Mouse (Mus musculus) right cerebral cortex, postnatal 10 days (tissue): ENCODE measurements around the gene Adck1.
"Not testable (repeated sequence)": the region's sequence is repeated elsewhere in the genome, so short reads cannot be mapped to it uniquely, and the experiment has no call there.

Source experiments
- DNase-seq, 2 experiments: peaks; one replicate each; pipeline ENCODE4 v3.0.0; 2021; ENCODE audit warnings: low spot score in 2 of 2

The Adck1 gene

GRCm38 (mm10) chr12:88426926-88427325, 66.6 kb downstream of the Adck1 start:
- DNase-seq = peak; percentile 54 to 61

- DNase-seq = no peak
Observed at GRCm38 (mm10) chr12:88428735-88429134, 68.4 kb downstream of the Adck1 start.

DNA sequence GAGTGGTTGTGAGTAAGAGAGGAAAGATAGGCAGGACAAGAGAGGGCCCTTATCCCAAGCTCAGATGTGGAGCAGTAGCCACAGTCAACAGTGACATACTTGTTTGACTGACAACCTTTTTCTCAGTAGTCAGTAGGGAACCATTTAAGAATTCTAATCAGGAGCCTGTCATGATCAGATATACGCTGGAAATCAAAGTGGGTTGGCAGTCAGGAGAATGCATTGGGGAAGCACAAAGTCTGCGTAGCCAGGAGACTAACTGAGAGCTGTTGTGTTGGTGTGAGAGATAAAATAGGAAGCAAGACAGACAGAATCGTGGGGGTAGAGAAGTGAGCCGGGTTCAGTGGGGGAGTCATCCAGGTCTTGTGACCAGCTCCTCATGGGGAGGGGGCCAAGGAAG, 71.9 kb downstream of the Adck1 start:
- no peak for DNase-seq

DNA sequence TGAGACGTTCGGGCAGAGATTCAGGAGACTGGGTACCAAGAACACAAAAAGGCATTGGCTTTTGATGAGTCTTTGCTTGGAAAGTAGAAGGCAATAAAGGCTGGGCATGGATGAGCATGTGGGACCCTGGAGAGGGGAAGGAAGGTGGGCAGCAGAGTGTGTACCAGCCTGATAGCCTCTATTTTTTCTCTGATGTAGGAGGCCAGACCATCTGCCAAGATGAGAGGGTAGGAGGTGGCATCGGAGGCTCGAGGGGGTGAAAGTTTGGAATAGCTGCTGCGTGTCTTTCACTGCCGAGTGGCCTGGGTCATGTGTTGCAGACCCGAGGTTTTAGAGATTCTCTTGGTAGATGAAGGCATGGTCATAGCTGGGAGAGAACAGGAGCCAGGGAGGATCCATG, 72.8 kb downstream of the Adck1 start:
- no peak for DNase-seq

GRCm38 (mm10) chr12:88436962-88437750, 76.8 kb downstream of the Adck1 start:
- no peak for DNase-seq

DNA sequence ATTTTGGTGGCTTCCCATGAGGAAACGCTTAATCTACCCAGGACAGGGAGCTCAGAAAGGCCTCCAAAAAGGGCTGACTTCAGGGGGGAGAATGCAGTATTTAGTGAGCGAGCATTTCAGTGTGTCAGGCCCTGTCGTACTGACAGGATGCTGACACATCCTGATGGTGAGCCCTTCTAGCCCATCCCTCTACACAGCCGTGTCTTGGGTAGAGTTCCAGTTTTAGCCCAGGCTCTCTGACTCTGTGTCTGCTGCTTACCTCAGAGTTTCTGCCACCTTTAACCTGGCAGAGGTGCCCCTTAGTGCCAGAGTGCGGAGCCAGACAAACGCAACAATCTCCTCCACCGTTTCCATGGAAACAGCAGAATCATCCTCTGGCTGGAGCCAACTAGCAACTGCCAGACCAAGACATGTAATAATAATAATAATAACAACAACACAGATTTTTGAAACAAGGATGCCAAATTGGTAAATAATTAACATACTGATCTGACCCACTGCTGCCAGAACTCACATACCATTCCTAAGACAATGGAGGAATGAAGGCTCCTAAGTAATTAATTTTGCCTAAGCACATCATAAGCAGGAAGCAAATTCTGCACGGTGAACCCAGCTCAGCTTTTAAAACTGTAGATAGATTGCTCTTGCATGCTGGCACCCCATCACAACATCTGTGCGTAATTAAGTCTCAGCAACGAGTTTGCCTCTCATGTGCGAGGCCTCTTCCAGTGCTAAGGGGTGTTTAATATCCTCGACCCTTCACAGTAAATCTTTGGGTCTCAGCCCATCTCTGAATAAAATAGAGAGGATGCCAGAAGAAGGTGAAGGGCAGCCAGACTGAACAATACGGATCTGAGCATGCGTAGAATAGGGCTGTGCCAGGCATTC, 81.8 kb downstream of the Adck1 start:
- peak in 1 of 2 experiments; percentile 43 for DNase-seq

GRCm38 (mm10) chr12:88444040-88444439, 83.7 kb downstream of the Adck1 start:
- DNase-seq = no peak

DNA sequence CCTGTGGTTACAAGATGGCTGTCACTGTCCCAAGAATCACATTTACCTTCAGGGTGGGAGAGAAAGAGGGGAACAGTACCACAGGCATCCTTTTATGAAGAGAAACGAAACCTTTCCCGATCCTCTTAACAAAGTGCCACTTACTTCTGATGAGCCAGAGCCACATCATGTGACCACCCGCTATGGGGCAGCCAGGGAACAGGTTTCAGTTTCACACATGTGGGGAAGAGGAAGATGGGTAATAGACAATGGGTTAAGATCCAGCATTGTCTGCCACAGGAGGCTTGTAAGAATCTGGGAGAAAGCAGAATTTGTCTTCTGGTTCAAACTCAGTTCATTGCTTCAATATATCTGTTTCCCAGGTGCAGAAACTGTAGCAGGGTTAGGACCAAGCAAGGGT, 85.1 kb downstream of the Adck1 start:
- DNase-seq = no peak

DNA sequence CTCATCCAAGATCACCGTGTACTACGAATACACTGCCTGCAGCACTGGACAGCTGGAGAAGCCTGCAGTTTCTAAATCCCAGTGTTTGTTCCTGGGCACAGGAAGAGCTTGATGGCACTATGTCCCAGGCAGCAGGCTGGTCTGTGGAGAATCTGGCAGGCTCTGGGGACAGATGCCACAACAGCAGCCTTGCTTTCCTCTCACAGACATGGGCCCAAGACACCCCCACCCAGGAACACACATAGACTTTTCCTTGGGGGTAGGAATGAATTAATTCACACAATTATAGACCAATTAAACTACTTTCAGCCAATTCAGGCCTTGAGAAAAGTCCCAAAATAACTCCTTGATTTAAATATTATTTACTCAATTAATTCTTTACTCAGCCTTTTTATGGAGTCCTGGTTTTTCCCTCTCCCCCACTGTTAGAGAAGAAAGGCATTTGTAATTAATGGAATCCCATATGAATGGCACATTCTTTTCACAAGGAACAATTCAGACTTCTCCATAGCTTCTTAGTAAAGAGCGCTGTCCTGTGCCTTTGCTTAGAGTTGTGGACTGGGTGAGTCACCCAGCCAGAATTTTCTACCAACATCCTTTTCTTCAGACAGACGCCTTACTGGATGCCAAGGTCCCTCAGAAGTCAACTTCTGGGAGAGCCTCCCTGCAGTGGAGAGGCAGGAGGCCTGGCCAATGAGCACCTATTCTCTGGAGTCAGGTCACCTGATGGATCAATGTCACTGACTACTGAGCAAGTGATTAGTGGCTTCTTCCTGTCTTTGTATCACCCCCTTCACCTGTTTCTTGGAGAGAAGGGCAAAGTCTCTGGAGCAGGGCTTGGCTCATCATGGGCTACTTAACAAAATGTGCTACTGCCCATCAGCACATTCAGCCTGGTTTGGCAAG, 90.6 kb downstream of the Adck1 start:
- DNase-seq = no peak

- no peak for DNase-seq
Observed at GRCm38 (mm10) chr12:88454701-88455410, 94.5 kb downstream of the Adck1 start.

DNA sequence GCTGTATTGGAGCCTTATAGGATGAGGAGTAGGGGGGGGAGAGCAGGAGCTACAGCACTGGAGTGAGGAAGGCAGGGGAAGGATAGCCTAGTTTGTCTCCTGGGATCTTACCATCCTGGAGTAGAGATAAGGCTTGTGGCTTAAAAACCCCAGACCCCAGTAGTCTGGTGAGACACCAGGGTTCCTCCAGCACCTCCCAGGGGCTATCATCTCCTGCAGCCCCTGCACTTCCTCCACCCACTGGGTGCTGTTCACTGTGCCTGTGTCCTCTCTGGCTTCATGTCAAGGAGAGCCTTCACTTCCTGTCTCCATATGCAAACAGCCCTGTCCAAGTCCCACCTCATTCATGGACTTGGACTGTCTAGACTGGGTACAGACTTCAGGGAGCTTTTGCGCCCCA, 96.7 kb downstream of the Adck1 start:
- DNase-seq = no peak

DNA sequence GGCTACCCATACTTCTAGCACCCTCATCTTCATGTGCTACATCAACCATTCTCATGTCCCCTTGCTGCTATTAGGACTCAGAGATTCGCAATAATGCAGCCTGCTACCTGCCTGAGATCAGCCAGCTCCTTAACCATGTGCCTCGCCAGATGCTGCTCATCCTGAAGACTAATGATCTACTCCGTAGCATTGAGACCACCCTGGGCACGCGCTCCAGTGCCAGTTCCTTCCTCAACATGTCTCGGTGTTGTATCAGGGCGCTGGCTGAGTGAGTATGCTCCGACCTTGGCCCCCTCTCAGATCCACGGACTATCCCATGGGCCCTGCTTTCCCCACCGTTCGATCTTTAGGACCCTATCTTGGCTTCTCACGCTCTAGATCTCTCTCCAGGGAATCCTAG, 98.6 kb downstream of the Adck1 start:
- DNase-seq = no peak

DNA sequence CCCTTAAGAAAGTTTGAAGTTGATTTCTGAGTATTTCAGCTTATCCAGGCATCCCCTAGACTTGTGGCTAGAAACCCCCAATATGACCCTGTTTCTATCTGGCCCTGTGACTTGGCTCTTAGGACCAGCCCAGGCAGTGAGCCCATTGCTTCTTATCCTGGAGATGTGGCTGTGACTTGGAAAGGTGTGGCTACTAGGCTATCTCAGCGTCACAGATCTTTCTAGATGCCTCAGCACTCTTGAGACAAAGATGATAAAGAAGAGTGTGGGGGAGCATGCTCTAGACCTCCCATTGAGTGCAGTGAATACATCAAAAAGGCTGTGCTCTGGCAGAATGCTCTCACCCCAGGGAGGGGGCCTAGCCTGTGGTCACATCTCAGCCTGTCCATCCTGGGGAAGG, 99.1 kb downstream of the Adck1 start:
- DNase-seq = no peak

DNA sequence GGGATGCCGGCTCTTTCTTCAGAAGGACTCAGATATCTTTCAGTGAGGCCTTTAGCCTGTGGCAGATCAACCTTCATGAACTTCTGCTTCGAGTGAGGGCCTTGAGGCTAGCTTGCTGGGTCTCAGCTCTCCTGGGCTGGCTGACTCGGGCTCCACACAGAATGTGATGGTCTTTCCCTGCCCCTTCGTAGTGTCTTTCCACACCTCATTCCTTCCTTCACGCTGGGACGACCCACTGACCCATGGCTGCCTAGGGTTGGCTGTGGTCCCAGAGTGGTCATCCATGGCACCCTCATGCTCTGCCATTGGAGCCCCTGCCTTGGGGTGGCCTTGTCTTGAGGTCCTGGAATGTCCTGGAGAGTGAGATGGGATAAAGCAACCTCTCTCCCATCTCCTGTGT, 100.7 kb downstream of the Adck1 start:
- DNase-seq = no peak

DNA sequence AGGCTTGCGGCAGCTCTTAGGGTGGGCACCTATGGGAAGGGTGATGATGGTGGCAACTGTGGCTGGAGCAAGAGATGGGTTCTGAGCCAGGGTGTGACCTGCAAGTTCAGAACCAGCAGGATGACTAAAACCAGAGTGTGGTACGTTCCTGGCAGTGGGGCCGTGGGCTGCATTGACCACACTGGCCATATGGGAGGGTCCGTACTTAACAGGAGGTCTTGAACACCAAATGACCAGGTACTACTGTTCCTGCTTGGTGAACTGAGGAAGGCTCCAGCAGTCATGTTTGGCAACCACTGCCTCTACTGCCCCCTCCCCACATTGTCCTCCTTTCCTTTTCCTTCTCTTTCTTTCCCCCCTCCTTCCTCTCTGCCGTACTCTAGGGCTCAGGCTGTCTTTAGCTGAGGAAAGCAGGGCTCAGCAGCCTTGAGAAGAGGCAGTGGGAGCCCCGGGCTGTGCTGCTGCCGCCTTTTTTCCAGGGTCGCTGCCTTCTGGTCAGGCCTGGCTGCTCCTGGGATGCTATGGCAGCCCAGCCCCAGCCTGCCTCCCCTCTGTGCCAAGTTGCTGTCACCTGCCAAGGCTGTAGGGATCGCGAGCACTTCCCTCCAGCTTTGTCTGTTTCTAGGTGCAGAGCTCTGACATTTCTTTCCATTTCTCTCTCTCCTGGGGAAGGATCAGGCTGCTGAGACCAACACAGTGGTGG, 103.4 kb downstream of the Adck1 start:
- no peak for DNase-seq

DNA sequence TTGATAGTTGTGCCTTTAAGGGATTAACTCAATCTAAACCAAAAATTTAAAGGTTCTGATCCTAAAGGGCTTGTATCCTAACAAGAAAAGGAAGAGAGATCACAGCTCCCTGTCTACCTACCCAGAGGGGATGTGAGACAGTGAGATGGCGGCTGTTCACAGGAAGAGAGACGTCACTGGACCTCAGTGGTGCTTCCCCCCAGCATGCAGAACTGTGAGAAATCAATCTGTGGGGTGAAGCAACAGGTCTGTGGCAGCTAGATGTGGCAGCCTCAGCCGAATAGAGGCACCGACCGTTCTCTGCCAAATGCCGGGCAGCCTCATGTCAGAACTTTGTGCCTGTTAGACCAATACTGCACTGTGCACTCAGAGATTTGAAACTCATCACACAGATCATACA, 106.4 kb downstream of the Adck1 start:
- no peak for DNase-seq

- DNase-seq = no peak
Observed at GRCm38 (mm10) chr12:88467257-88467656, 106.9 kb downstream of the Adck1 start.

GRCm38 (mm10) chr12:88467935-88468465, 107.6 kb downstream of the Adck1 start:
- DNase-seq = no peak

DNA sequence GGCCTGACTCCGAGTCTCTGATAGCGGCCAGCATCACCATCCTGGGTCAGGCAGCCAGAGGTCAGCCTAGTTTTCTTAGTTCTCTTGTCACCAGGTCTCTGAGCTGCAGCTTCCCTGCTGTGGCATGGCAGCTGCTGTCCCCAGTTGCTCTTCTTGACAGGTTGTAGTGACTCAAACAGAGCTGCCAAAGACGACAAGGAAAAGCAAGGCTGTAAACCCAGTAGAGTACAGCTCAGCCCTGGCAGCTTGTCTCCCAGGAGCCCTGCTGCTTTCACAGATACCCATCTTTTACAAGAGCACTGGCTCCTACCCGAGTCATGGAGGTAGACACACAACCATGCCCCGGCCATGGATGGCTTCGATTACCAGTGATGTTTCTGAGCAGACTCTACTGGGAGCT, 108.3 kb downstream of the Adck1 start:
- no peak for DNase-seq

GRCm38 (mm10) chr12:88471884-88472283, 111.5 kb downstream of the Adck1 start:
- not testable (repeated sequence) for DNase-seq
